Mouse (Mus musculus): ENCODE data around the gene Crmp1. TPM values are rescaled to one million over a fixed set of nuclear protein-coding genes. Genes with fewer than 3 reads are reported as not detected.

Gene Crmp1
- polyA plus RNA-seq (2016; fragmentation: Nextera tagmentation; extraction: Ambion mirVana): 660 and 714 TPM in 2 replicates

- Histone ChIP-seq H3K4me1 (peaks cover 54% of the 10 kb centered on the region), H3K9me3 (no peaks in the 10 kb centered on the region), H3K4me2 (replicated peaks) (peak within 1 kb of the TSS; percentile 78), H3K36me3 (no peaks in the 10 kb centered on the region), H3K27me3 (replicated peaks) (peaks cover 27% of the 10 kb centered on the region), H3K4me3 (peak within 1 kb of the TSS; percentile 76), H3K27ac (peak within 1 kb of the TSS; percentile 68; the same call in 1 of the 2 replicates), H3K9ac (peak within 1 kb of the TSS; percentile 87)
- peak; percentile 67 for ATAC-seq (ENCODE audit: low FRiP score, low read depth)
- 1% methylated on average over 50 of the region's 56 CpGs for WGBS
These were observed at the start of gene Crmp1 for GRCm38 (mm10) chr5:37241651-37242151. Crmp1 (plus strand) TSS chr5:37241940.

- no peak for ATAC-seq (ENCODE audit: low FRiP score, low read depth)
- Histone ChIP-seq H3K9me3 (no peaks in the 10 kb centered on the region), H3K36me3 (no peaks in the 10 kb centered on the region), H3K4me3 (no peak overlapping the region), H3K4me2 (replicated peaks) (peak overlapping the region; percentile 12), H3K27ac (no peak overlapping the region; the same call in 1 of the 2 replicates), H3K27me3 (replicated peaks) (no peaks in the 10 kb centered on the region), H3K9ac (no peak overlapping the region), H3K4me1 (peaks cover 36% of the 10 kb centered on the region)
- WGBS: 80% methylated on average over 8 of the region's 8 CpGs
These were observed 45.5 kb upstream of the Crmp1 start for GRCm38 (mm10) chr5:37196196-37196595.

GRCm38 (mm10) chr5:37196666-37197250 is 45.0 kb upstream of the Crmp1 start:
- H3K4me2 ChIP-seq (replicated peaks): peak overlapping the region; percentile 12

GRCm38 (mm10) chr5:37197423-37197822 is 44.3 kb upstream of the Crmp1 start:
- no peak for ATAC-seq (ENCODE audit: low FRiP score, low read depth)
- Histone ChIP-seq H3K27me3 (replicated peaks) (no peaks in the 10 kb centered on the region), H3K4me1 (peaks cover 41% of the 10 kb centered on the region), H3K4me2 (replicated peaks) (no peak overlapping the region), H3K27ac (0 out of 2 replicates have a peak overlapping the region, but pooled peaks have one; percentile 43), H3K36me3 (no peaks in the 10 kb centered on the region), H3K9ac (no peak overlapping the region), H3K4me3 (no peak overlapping the region), H3K9me3 (no peaks in the 10 kb centered on the region)
- WGBS: 68% methylated on average over 3 of the region's 3 CpGs

More at GRCm38 (mm10) chr5:37196666-37197250, 45.0 kb upstream of the Crmp1 start:
- Histone ChIP-seq H3K9ac (no peak overlapping the region), H3K27me3 (replicated peaks) (no peaks in the 10 kb centered on the region), H3K9me3 (no peaks in the 10 kb centered on the region), H3K27ac (peak overlapping the region; percentile 15; the same call in 1 of the 2 replicates), H3K36me3 (no peaks in the 10 kb centered on the region), H3K4me1 (peaks cover 36% of the 10 kb centered on the region), H3K4me3 (no peak overlapping the region)
- ATAC-seq (ENCODE audit: low FRiP score, low read depth): 0 out of 2 replicates have a peak, but pooled peaks have one; percentile 14
- WGBS: 34% methylated on average over 10 of the region's 10 CpGs

GRCm38 (mm10) chr5:37198011-37198688 is 43.6 kb upstream of the Crmp1 start:
- peaks cover 42% of the 10 kb centered on the region for H3K4me1 ChIP-seq
- peak overlapping the region; percentile 43 for H3K27ac ChIP-seq
- H3K4me2 ChIP-seq (replicated peaks): 0 out of 2 replicates have a peak overlapping the region, but pooled peaks have one; percentile 14
- H3K36me3 ChIP-seq: no peaks in the 10 kb centered on the region
- H3K4me3 ChIP-seq: no peak overlapping the region
- no peaks in the 10 kb centered on the region for H3K27me3 ChIP-seq (replicated peaks)
- WGBS: 36% methylated on average over 2 of the region's 2 CpGs
- H3K9me3 ChIP-seq: no peaks in the 10 kb centered on the region
- peak; percentile 82 for ATAC-seq (ENCODE audit: low FRiP score, low read depth)
- H3K9ac ChIP-seq: no peak overlapping the region

- H3K27ac ChIP-seq: no peak overlapping the region
- no peaks in the 10 kb centered on the region for H3K36me3 ChIP-seq
- H3K9me3 ChIP-seq: no peaks in the 10 kb centered on the region
- H3K4me2 ChIP-seq (replicated peaks): no peak overlapping the region
- H3K4me1 ChIP-seq: peaks cover 30% of the 10 kb centered on the region
- 0% methylated on average over 1 of the region's 1 CpGs for WGBS
- no peaks in the 10 kb centered on the region for H3K27me3 ChIP-seq (replicated peaks)
- no peak overlapping the region for H3K4me3 ChIP-seq
- ATAC-seq (ENCODE audit: low FRiP score, low read depth): no peak
- no peak overlapping the region for H3K9ac ChIP-seq
These were observed 39.5 kb upstream of the Crmp1 start for GRCm38 (mm10) chr5:37202285-37202684.

- 83% methylated on average over 7 of the region's 7 CpGs for WGBS
- H3K9ac ChIP-seq: no peak overlapping the region
- no peak overlapping the region for H3K4me2 ChIP-seq (replicated peaks)
- no peak overlapping the region for H3K4me3 ChIP-seq
- H3K36me3 ChIP-seq: no peaks in the 10 kb centered on the region
- ATAC-seq (ENCODE audit: low FRiP score, low read depth): no peak
- no peaks in the 10 kb centered on the region for H3K9me3 ChIP-seq
- no peaks in the 10 kb centered on the region for H3K27me3 ChIP-seq (replicated peaks)
- peaks cover 9% of the 10 kb centered on the region for H3K4me1 ChIP-seq
- H3K27ac ChIP-seq: no peak overlapping the region
These were observed 36.9 kb upstream of the Crmp1 start for GRCm38 (mm10) chr5:37204886-37205285.

GRCm38 (mm10) chr5:37205420-37205819 is 36.3 kb upstream of the Crmp1 start:
- H3K4me3 ChIP-seq: no peak overlapping the region
- no peaks in the 10 kb centered on the region for H3K27me3 ChIP-seq (replicated peaks)
- H3K9ac ChIP-seq: no peak overlapping the region
- ATAC-seq (ENCODE audit: low FRiP score, low read depth): no peak
- H3K4me2 ChIP-seq (replicated peaks): no peak overlapping the region
- H3K27ac ChIP-seq: no peak overlapping the region
- no peaks in the 10 kb centered on the region for H3K36me3 ChIP-seq
- 91% methylated on average over 1 of the region's 1 CpGs for WGBS
- peaks cover 14% of the 10 kb centered on the region for H3K4me1 ChIP-seq
- no peaks in the 10 kb centered on the region for H3K9me3 ChIP-seq

- H3K4me1 ChIP-seq: peaks cover 14% of the 10 kb centered on the region
- WGBS: 73% methylated on average over 2 of the region's 2 CpGs
- no peak overlapping the region for H3K4me3 ChIP-seq
- H3K36me3 ChIP-seq: no peaks in the 10 kb centered on the region
- no peak overlapping the region for H3K4me2 ChIP-seq (replicated peaks)
- no peak overlapping the region for H3K27ac ChIP-seq
- H3K27me3 ChIP-seq (replicated peaks): no peaks in the 10 kb centered on the region
- H3K9me3 ChIP-seq: no peaks in the 10 kb centered on the region
- no peak overlapping the region for H3K9ac ChIP-seq
- ATAC-seq (ENCODE audit: low FRiP score, low read depth): no peak
These were observed 35.4 kb upstream of the Crmp1 start for GRCm38 (mm10) chr5:37206364-37206763.

GRCm38 (mm10) chr5:37212938-37213708 is 28.6 kb upstream of the Crmp1 start:
- H3K4me2 ChIP-seq (replicated peaks): no peak overlapping the region
- H3K9ac ChIP-seq: no peak overlapping the region
- WGBS: 82% methylated on average over 9 of the region's 9 CpGs
- H3K4me1 ChIP-seq: peaks cover 25% of the 10 kb centered on the region
- H3K36me3 ChIP-seq: no peaks in the 10 kb centered on the region
- H3K9me3 ChIP-seq: no peaks in the 10 kb centered on the region
- no peak overlapping the region for H3K4me3 ChIP-seq
- no peak overlapping the region for H3K27ac ChIP-seq
- ATAC-seq (ENCODE audit: low FRiP score, low read depth): no peak
- no peaks in the 10 kb centered on the region for H3K27me3 ChIP-seq (replicated peaks)

- no peak overlapping the region for H3K4me2 ChIP-seq (replicated peaks)
- no peaks in the 10 kb centered on the region for H3K27me3 ChIP-seq (replicated peaks)
- no peaks in the 10 kb centered on the region for H3K9me3 ChIP-seq
- H3K27ac ChIP-seq: no peak overlapping the region
- no peak for ATAC-seq (ENCODE audit: low FRiP score, low read depth)
- no peaks in the 10 kb centered on the region for H3K36me3 ChIP-seq
- H3K9ac ChIP-seq: no peak overlapping the region
- H3K4me3 ChIP-seq: no peak overlapping the region
- peaks cover 25% of the 10 kb centered on the region for H3K4me1 ChIP-seq
- 73% methylated on average over 4 of the region's 4 CpGs for WGBS
These were observed 28.0 kb upstream of the Crmp1 start for GRCm38 (mm10) chr5:37213709-37214103.

GRCm38 (mm10) chr5:37214614-37215013 is 27.1 kb upstream of the Crmp1 start:
- H3K36me3 ChIP-seq: no peaks in the 10 kb centered on the region
- no peak overlapping the region for H3K9ac ChIP-seq
- peaks cover 30% of the 10 kb centered on the region for H3K4me1 ChIP-seq
- H3K9me3 ChIP-seq: no peaks in the 10 kb centered on the region
- H3K27ac ChIP-seq: peak overlapping the region; percentile 59
- peak; percentile 67 for ATAC-seq (ENCODE audit: low FRiP score, low read depth)
- H3K4me3 ChIP-seq: no peak overlapping the region
- no peak overlapping the region for H3K4me2 ChIP-seq (replicated peaks)
- H3K27me3 ChIP-seq (replicated peaks): no peaks in the 10 kb centered on the region
- 46% methylated on average over 6 of the region's 6 CpGs for WGBS
